Mouse (Mus musculus) heart, postnatal 0 days (tissue): ENCODE results near the gene Chn1. TPM values are rescaled to one million over a fixed set of nuclear protein-coding genes. Genes with fewer than 3 reads are reported as not detected.

Experiments used
- ATAC-seq: fragments of 200-750 bp; cut with Nextera tagmentation; 2 replicates; pipeline ENCODE4 v1.8.0; 2017; ENCODE audit warnings: low read depth, moderate number of reproducible peaks, moderate library complexity; ENCODE audit not compliant: insufficient read depth
- DNase-seq: peaks from one replicate; pipeline ENCODE4 v3.0.0-alpha.2; 2016; ENCODE audit warnings: low spot score
- H3K27ac ChIP-seq: fragments of 300-500 bp; sonication (generic); 2 replicates; pipeline ENCODE4 v1.5.1; 2014; ENCODE audit warnings: low read depth, mild to moderate bottlenecking
- H3K27me3 ChIP-seq: fragments of 300-500 bp; sonication (generic); 2 replicates; pipeline ENCODE4 v1.6.1; 2014; ENCODE audit warnings: low read length, mixed read lengths; ENCODE audit not compliant: control insufficient read depth, insufficient read depth
- H3K36me3 ChIP-seq: fragments of 300-500 bp; sonication (generic); replicated peaks from 2 replicates; pipeline ENCODE4 v1.6.1; 2014; ENCODE audit warnings: low read length, mixed read lengths; ENCODE audit not compliant: control insufficient read depth, insufficient read depth
- H3K4me1 ChIP-seq: fragments of 300-500 bp; sonication (generic); 2 replicates; pipeline ENCODE4 v1.6.1; 2014; ENCODE audit warnings: antibody characterized with exemption; ENCODE audit not compliant: control insufficient read depth, insufficient read depth
- H3K4me2 ChIP-seq: fragments of 300-500 bp; sonication (generic); 2 replicates; pipeline ENCODE4 v1.6.1; 2014; ENCODE audit warnings: low read depth, mild to moderate bottlenecking, low read length, moderate library complexity
- H3K4me3 ChIP-seq: fragments of 300-500 bp; sonication (generic); 2 replicates; pipeline ENCODE4 v1.5.1; 2014; ENCODE audit warnings: low read depth, low read length
- H3K9ac ChIP-seq: fragments of 300-500 bp; sonication (generic); replicated peaks from 2 replicates; pipeline ENCODE4 v1.6.1; 2014; ENCODE audit warnings: low read depth, low read length, mixed read lengths
- H3K9me3 ChIP-seq: fragments of 300-500 bp; sonication (generic); replicated peaks from 2 replicates; pipeline ENCODE4 v1.6.1; 2016; ENCODE audit warnings: low read length; ENCODE audit not compliant: control insufficient read depth
- CTCF ChIP-seq: IDR thresholded peaks from 2 replicates; pipeline ENCODE4 v1.5.1; 2016; ENCODE audit warnings: antibody characterized with exemption, control low read depth, low read depth
- EP300 ChIP-seq: IDR thresholded peaks from 2 replicates; pipeline ENCODE4 v1.6.1; 2016; ENCODE audit warnings: antibody characterized with exemption, low read depth
- WGBS: fragments of 180-500 bp; shearing (Covaris S2); extraction: QIAGEN DNeasy Blood & Tissue Kit; methylation state at CpG from one replicate; pipeline ENCODE4 v1.1.7; 2014; 5-methylcytosine and 5-hydroxymethylcytosine counted together
- polyA plus RNA-seq: library from polyadenylated mRNA; unstranded; fragments of >200 nt; fragmentation: Nextera tagmentation; extraction: Ambion mirVana; gene quantifications from 2 replicates; pipeline ENCODE4 v1.2.1, GENCODE M21; 2015
- total RNA-seq: library from RNA; depleted of rRNA; stranded (reverse); fragments of >200 nt; gene quantifications from 2 replicates; pipeline ENCODE4 v1.2.3, GENCODE M21; 2014; ENCODE audit warnings: low replicate concordance

The Chn1 gene
- total and polyA plus RNA-seq, 2 experiments from 2014 or later = 18.6 to 29.6 TPM

GRCm38 (mm10) chr2:73607146-73607545 lies 168.0 kb downstream of the Chn1 start:
- H3K4me2 ChIP-seq = no peak overlapping the region
- DNase-seq (no peak), ATAC-seq (no peak)
- no peak overlapping the region for H3K4me3 ChIP-seq
- no peaks in the 10 kb centered on the region for H3K27me3 ChIP-seq
- no peaks in the 10 kb centered on the region for H3K9me3 ChIP-seq
- TF ChIP-seq CTCF (no peak), EP300 (no peak)
- no peaks in the 10 kb centered on the region for H3K4me1 ChIP-seq
- 56% methylated on average over 2 of the region's 2 CpGs for WGBS
- H3K9ac ChIP-seq = no peak overlapping the region
- no peak overlapping the region for H3K27ac ChIP-seq
- peaks cover 12% of the 10 kb centered on the region for H3K36me3 ChIP-seq

GRCm38 (mm10) chr2:73606616-73607015 lies 168.5 kb downstream of the Chn1 start:
- DNase-seq (no peak), ATAC-seq (no peak)
- no peak overlapping the region for H3K27ac ChIP-seq
- H3K4me2 ChIP-seq = no peak overlapping the region
- H3K4me1 ChIP-seq = no peaks in the 10 kb centered on the region
- no peaks in the 10 kb centered on the region for H3K27me3 ChIP-seq
- H3K36me3 ChIP-seq = peaks cover 9% of the 10 kb centered on the region; the same call in 1 of the 2 replicates
- H3K9ac ChIP-seq = no peak overlapping the region
- no peaks in the 10 kb centered on the region for H3K9me3 ChIP-seq
- WGBS = 88% methylated on average over 6 of the region's 6 CpGs
- TF ChIP-seq EP300 (no peak), CTCF (no peak)
- H3K4me3 ChIP-seq = no peak overlapping the region

GRCm38 (mm10) chr2:73605077-73605476 lies 170.1 kb downstream of the Chn1 start:
- Histone ChIP-seq H3K4me2 (no peak overlapping the region), H3K36me3 (no peaks in the 10 kb centered on the region), H3K27me3 (no peaks in the 10 kb centered on the region), H3K9me3 (no peaks in the 10 kb centered on the region), H3K4me1 (no peaks in the 10 kb centered on the region), H3K4me3 (no peak overlapping the region), H3K27ac (no peak overlapping the region), H3K9ac (no peak overlapping the region)
- WGBS = 60% methylated on average over 8 of the region's 8 CpGs
- no peak for TF ChIP-seq CTCF
- DNase-seq (no peak), ATAC-seq (no peak)

GRCm38 (mm10) chr2:73604579-73604978 lies 170.6 kb downstream of the Chn1 start:
- DNase-seq (no peak), ATAC-seq (no peak)
- Histone ChIP-seq H3K9me3 (no peaks in the 10 kb centered on the region), H3K4me2 (no peak overlapping the region), H3K4me1 (no peaks in the 10 kb centered on the region), H3K9ac (no peak overlapping the region), H3K4me3 (no peak overlapping the region), H3K36me3 (no peaks in the 10 kb centered on the region), H3K27ac (no peak overlapping the region), H3K27me3 (no peaks in the 10 kb centered on the region)
- TF ChIP-seq EP300 = no peak
- TF ChIP-seq CTCF = no peak
- 84% methylated on average over 2 of the region's 2 CpGs for WGBS

GRCm38 (mm10) chr2:73600650-73601049 lies 174.5 kb downstream of the Chn1 start:
- no peak overlapping the region for H3K27ac ChIP-seq
- WGBS = 80% methylated on average over 2 of the region's 2 CpGs

GRCm38 (mm10) chr2:73597772-73598171 lies 177.4 kb downstream of the Chn1 start:
- Histone ChIP-seq H3K9me3 (no peaks in the 10 kb centered on the region), H3K9ac (no peak overlapping the region), H3K27me3 (no peaks in the 10 kb centered on the region), H3K4me2 (no peak overlapping the region), H3K4me1 (no peaks in the 10 kb centered on the region), H3K27ac (no peak overlapping the region), H3K4me3 (no peak overlapping the region), H3K36me3 (no peaks in the 10 kb centered on the region)
- ATAC-seq = no peak
- 88% methylated on average over 11 of the region's 11 CpGs for WGBS
- TF ChIP-seq EP300 = no peak
- no peak for TF ChIP-seq CTCF
- DNase-seq = no peak

More at GRCm38 (mm10) chr2:73600650-73601049, 174.5 kb downstream of the Chn1 start:
- no peak for DNase-seq
- Histone ChIP-seq H3K27me3 (no peaks in the 10 kb centered on the region), H3K4me2 (no peak overlapping the region), H3K9me3 (no peaks in the 10 kb centered on the region), H3K9ac (no peak overlapping the region), H3K4me3 (no peak overlapping the region), H3K36me3 (no peaks in the 10 kb centered on the region), H3K4me1 (no peaks in the 10 kb centered on the region)
- ATAC-seq = no peak
- TF ChIP-seq EP300 = no peak
- no peak for TF ChIP-seq CTCF
